Mouse (Mus musculus): Measurements from ENCODE around the gene Tmx1.

DNA sequence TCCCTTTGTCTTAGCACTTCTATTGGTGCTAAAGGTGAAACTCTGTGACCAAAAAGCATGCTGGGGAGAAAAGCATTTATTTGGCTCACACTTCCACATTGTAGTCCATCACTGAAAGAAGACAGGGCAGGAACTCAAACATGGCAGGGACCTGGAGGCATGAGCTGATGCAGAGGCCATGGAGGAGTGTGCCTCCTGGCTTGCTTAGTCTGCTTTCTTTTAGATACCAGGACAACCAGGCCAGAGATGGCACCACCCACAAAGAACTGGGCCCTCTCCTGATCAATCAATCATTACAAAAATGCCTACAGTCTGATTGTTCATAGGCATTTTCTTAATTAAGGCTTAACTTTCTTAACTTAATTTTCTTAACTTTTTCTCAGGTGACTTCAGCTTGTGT lies 2.9 kb upstream of the Tmx1 start:
- TF ChIP-seq CTCF (IDR thresholded peaks at IDR 0.05; ENCODE audit: low read depth) = no peak
- TF ChIP-seq EP300 (IDR thresholded peaks at IDR 0.05; ENCODE audit: low read depth) = no peak
